24 mouse cellular contexts compared by ENCODE assay signal in the genomic region with DNA sequence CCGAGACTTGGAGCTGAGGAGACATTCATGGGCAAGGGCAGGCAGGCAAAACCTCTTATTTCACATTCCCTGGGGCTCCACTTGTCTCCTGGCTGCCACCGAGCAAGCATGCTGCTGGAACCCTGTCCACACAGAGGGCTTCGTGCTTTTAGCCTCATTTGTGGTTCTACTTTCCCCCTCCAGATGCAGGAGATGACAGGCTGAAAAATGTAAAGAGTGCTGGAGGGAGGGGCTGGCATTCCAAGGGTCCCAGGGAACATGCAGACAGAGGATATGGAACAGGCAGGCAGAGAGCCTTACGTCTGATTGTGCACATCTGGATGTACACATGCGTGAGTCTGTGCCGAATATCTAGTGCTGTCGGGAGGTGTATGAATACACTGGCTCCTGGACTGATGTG. TPM values are rescaled to one million over a fixed set of nuclear protein-coding genes. Genes with fewer than 3 reads are reported as not detected.
DNase-seq lines count a peak whose midpoint lies in the region; ATAC-seq lines count a peak whose summit lies in the region.
"Had no signal": no experiment of that assay in that cellular context is flagged by ENCODE, and none has a peak within 500 bp of the region (broad histone marks: within the 10 kb centered on the region; RNA-seq: fewer than 3 reads in every experiment).

No protein-coding gene starts in this region.

- H3K4me3 ChIP-seq in neural tube, embryonic 15.5 days (replicated peaks): no peak overlapping the region
- no peak overlapping the region for H3K4me3 ChIP-seq in neural tube, embryonic 11.5 days (ENCODE audit: low read depth, low read length)
- no peak overlapping the region for H3K4me3 ChIP-seq in midbrain, embryonic 11.5 days (ENCODE audit: low read depth, low read length)
- H3K4me3 ChIP-seq: embryonic facial prominence, embryonic 12.5 days; erythroblast, embryonic 14.5 days; forebrain, embryonic 12.5 days; forebrain, embryonic 15.5 days; gastrocnemius, adult 2 months; hindbrain, embryonic 12.5 days; hindbrain, embryonic 15.5 days had no signal

- no peaks in the 10 kb centered on the region for H3K4me1 ChIP-seq in neural tube, embryonic 15.5 days
- no peaks in the 10 kb centered on the region for H3K4me1 ChIP-seq in neural tube, embryonic 11.5 days (ENCODE audit: control insufficient read depth, insufficient read depth, low read length)
- H3K4me1 ChIP-seq in midbrain, embryonic 11.5 days (ENCODE audit: control insufficient read depth, insufficient read depth, low read length): no peaks in the 10 kb centered on the region
- H3K4me1 ChIP-seq: embryonic facial prominence, embryonic 12.5 days; forebrain, embryonic 15.5 days; hindbrain, embryonic 15.5 days had no signal

- 68% methylated on average over 7 of the region's 7 CpGs for WGBS in neural tube, embryonic 15.5 days
- 57% methylated on average over 7 of the region's 7 CpGs for WGBS in neural tube, embryonic 11.5 days
- WGBS in midbrain, embryonic 11.5 days: 82% methylated on average over 7 of the region's 7 CpGs

- no peak overlapping the region for H3K27ac ChIP-seq in neural tube, embryonic 15.5 days (replicated peaks)
- no peak overlapping the region for H3K27ac ChIP-seq in neural tube, embryonic 11.5 days (ENCODE audit: low read depth, low read length)
- H3K27ac ChIP-seq in midbrain, embryonic 11.5 days (ENCODE audit: low read depth, low read length): no peak overlapping the region
- H3K27ac ChIP-seq: embryonic facial prominence, embryonic 12.5 days; forebrain, embryonic 12.5 days; forebrain, embryonic 15.5 days; gastrocnemius, adult 2 months; hindbrain, embryonic 12.5 days; hindbrain, embryonic 15.5 days had no signal

- ATAC-seq in neural tube, embryonic 15.5 days (ENCODE audit: low FRiP score): no peak
- no peak for ATAC-seq in neural tube, embryonic 11.5 days (ENCODE audit: insufficient read depth, low FRiP score, low TSS enrichment)
- ATAC-seq in midbrain, embryonic 11.5 days (ENCODE audit: low FRiP score): no peak
- ATAC-seq: activated CD4-positive, CD25-positive, alpha-beta regulatory T cell, adult 4 months; forebrain, embryonic 15.5 days had no signal

- no peaks in the 10 kb centered on the region for H3K27me3 ChIP-seq in neural tube, embryonic 15.5 days (replicated peaks)
- H3K27me3 ChIP-seq in neural tube, embryonic 11.5 days (ENCODE audit: control insufficient read depth, insufficient read depth, low read length): no peaks in the 10 kb centered on the region
- no peaks in the 10 kb centered on the region for H3K27me3 ChIP-seq in midbrain, embryonic 11.5 days (ENCODE audit: control insufficient read depth, insufficient read depth, low read length)
- H3K27me3 ChIP-seq: embryonic facial prominence, embryonic 12.5 days; forebrain, embryonic 15.5 days; hindbrain, embryonic 12.5 days; hindbrain, embryonic 15.5 days had no signal

- H3K9ac ChIP-seq in neural tube, embryonic 15.5 days (replicated peaks): no peak overlapping the region
- H3K9ac ChIP-seq in neural tube, embryonic 11.5 days (ENCODE audit: low read length): no peak overlapping the region
- no peak overlapping the region for H3K9ac ChIP-seq in midbrain, embryonic 11.5 days (ENCODE audit: low read length)
- H3K9ac ChIP-seq: embryonic facial prominence, embryonic 12.5 days; forebrain, embryonic 12.5 days; forebrain, embryonic 15.5 days; hindbrain, embryonic 12.5 days; hindbrain, embryonic 15.5 days had no signal

- H3K36me3 ChIP-seq in neural tube, embryonic 15.5 days: no peaks in the 10 kb centered on the region
- no peaks in the 10 kb centered on the region for H3K36me3 ChIP-seq in neural tube, embryonic 11.5 days (ENCODE audit: control insufficient read depth, insufficient read depth, low read length)
- H3K36me3 ChIP-seq in midbrain, embryonic 11.5 days (ENCODE audit: control insufficient read depth, insufficient read depth, low read length): no peaks in the 10 kb centered on the region
- H3K36me3 ChIP-seq: embryonic facial prominence, embryonic 12.5 days; forebrain, embryonic 12.5 days; forebrain, embryonic 15.5 days; hindbrain, embryonic 12.5 days; hindbrain, embryonic 15.5 days had no signal

- H3K4me2 ChIP-seq in neural tube, embryonic 15.5 days: no peak overlapping the region
- H3K4me2 ChIP-seq in neural tube, embryonic 11.5 days (ENCODE audit: low read depth): no peak overlapping the region
- H3K4me2 ChIP-seq in midbrain, embryonic 11.5 days: no peak overlapping the region
- H3K4me2 ChIP-seq: embryonic facial prominence, embryonic 12.5 days; forebrain, embryonic 12.5 days; forebrain, embryonic 15.5 days; heart, embryonic 11.5 days; hindbrain, embryonic 12.5 days; hindbrain, embryonic 15.5 days had no signal

- peak; percentile 32 for DNase-seq in embryo, embryonic 10.5 days (ENCODE audit: low spot score)
- no peak for DNase-seq in embryo, embryonic 10 days (ENCODE audit: low spot score)
- peak; percentile 36 for DNase-seq in neural tube, embryonic 10.5 days (ENCODE audit: extremely low spot score, low spot score)
- DNase-seq in neural tube, embryonic 11.5 days (ENCODE audit: low spot score): peak; percentile 24
- DNase-seq in midbrain, embryonic 11.5 days (ENCODE audit: low spot score, missing footprints): no peak
- DNase-seq: adrenal gland, adult 8-10 months; adrenal gland, postnatal 25 days; cerebellum, adult 11-12 months; cerebellum, adult 8-10 months; cerebellum, postnatal 10 days; cerebellum, postnatal 36 days; gastrocnemius, adult 2 months; gastrocnemius, postnatal 14 days; heart, adult 11 months had no signal

- no peaks in the 10 kb centered on the region for H3K9me3 ChIP-seq in neural tube, embryonic 15.5 days (replicated peaks)
- no peaks in the 10 kb centered on the region for H3K9me3 ChIP-seq in neural tube, embryonic 11.5 days (ENCODE audit: control insufficient read depth, low read length)
- H3K9me3 ChIP-seq in midbrain, embryonic 11.5 days (ENCODE audit: control insufficient read depth, low read length): no peaks in the 10 kb centered on the region
- H3K9me3 ChIP-seq: embryonic facial prominence, embryonic 12.5 days; forebrain, embryonic 12.5 days; forebrain, embryonic 15.5 days; hindbrain, embryonic 12.5 days; hindbrain, embryonic 15.5 days had no signal

RNA-seq across cellular contexts. Expression of a gene that starts 11.6 kb away (rescaled TPM):
- 442 and 531 TPM in 2 replicates for polyA plus RNA-seq in neural tube, embryonic 15.5 days (2015; fragmentation: Nextera tagmentation; extraction: Ambion mirVana)
- 109 and 111 TPM in 2 replicates for polyA plus RNA-seq in neural tube, embryonic 11.5 days (2014; fragmentation: Nextera tagmentation; extraction: Ambion mirVana)
- 123 and 129 TPM in 2 replicates for polyA plus RNA-seq in midbrain, embryonic 11.5 days (2014; fragmentation: Nextera tagmentation; extraction: Ambion mirVana)
- polyA plus RNA-seq: erythroblast, embryonic 14.5 days had no signal

RNA-seq across cellular contexts. Expression of a gene that starts 39.5 kb away (rescaled TPM):
- 0.04 and 0.24 TPM in 2 replicates for polyA plus RNA-seq in neural tube, embryonic 15.5 days (2015; fragmentation: Nextera tagmentation; extraction: Ambion mirVana)
- 0.16 TPM in 1 of 2 replicates, not detected in the other for polyA plus RNA-seq in neural tube, embryonic 11.5 days (2014; fragmentation: Nextera tagmentation; extraction: Ambion mirVana)
- polyA plus RNA-seq in midbrain, embryonic 11.5 days (2014; fragmentation: Nextera tagmentation; extraction: Ambion mirVana): not detected in 2 replicates
- polyA plus RNA-seq: cortical plate, adult 2 months; erythroblast, embryonic 14.5 days; forebrain, embryonic 15.5 days; hindbrain, embryonic 15.5 days had no signal

RNA-seq across cellular contexts. Expression of a gene that starts 41.1 kb away (rescaled TPM):
- 9.8 and 13.6 TPM in 2 replicates for polyA plus RNA-seq in neural tube, embryonic 15.5 days (2015; fragmentation: Nextera tagmentation; extraction: Ambion mirVana)
- 0.88 and 2.1 TPM in 2 replicates for polyA plus RNA-seq in neural tube, embryonic 11.5 days (2014; fragmentation: Nextera tagmentation; extraction: Ambion mirVana)
- polyA plus RNA-seq in midbrain, embryonic 11.5 days (2014; fragmentation: Nextera tagmentation; extraction: Ambion mirVana): 1.00 and 1.5 TPM in 2 replicates
- polyA plus RNA-seq: erythroblast, embryonic 14.5 days had no signal

Comparison
In these comparisons a context has a peak if more than half of its experiments do, and no peak if none do; other contexts are left out.
1. DNase-seq: peak in embryo, embryonic 10.5 days (single experiment), neural tube, embryonic 10.5 days (single experiment) and neural tube, embryonic 11.5 days (single experiment); none in embryo, embryonic 10 days (single experiment) and midbrain, embryonic 11.5 days (single experiment).